Mouse (Mus musculus): ENCODE results near the gene Acat2.
"Not testable (repeated sequence)": the region's sequence is repeated elsewhere in the genome, so short reads cannot be mapped to it uniquely, and the experiment has no call there.

Gene Acat2

DNA sequence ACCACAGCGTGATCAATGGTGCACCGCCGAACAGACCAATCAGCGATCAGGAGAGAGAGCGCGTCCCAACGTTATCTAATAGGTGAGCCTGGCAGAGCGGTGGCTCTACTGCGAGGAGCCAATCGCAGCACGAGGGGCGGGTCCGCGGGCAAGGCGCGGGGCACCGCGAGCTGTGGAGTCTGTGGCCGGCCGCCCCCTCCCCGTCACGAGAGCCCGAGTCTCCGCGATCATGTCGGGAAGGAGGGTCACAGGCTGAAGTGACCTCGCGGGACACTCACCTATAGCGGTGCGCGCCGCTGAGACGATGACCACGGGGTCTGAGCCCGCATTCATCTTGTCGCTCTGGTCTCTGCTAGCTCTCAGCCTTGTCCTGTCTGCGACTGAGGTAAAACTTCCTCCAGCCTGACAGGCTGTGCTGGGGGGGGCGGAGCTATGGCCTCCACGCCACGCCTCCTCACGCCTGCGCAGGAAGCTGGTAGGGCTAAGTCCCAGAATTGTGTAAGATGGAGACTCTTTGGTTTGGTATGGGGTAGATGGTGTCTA, at the start of gene Acat2:
Acat2 (minus strand) TSS at position 417 of the 543 bp plus-strand sequence.
- DNase-seq (ENCODE audit: low spot score) = peak; percentile 96

DNA sequence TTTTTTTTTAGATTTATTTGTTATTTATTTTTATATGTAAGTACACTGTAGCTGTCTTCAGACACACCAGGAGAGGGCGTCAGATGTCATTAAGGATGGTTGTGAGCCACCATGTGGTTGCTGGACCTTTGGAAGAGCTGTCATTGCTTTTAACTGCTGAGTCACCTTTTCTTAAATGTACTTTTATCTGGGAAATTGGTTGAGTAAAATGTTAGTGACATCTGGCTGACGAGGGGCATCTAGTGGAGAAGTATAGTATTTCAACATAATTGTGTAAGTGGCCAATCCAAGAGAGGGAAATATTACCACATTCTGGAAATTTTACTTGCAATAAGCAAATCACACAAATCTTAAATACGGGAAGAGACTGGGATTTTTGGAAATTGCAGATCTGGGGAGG, 49.3 kb upstream of the Acat2 start:
- peak; percentile 82 for DNase-seq (ENCODE audit: low spot score)

DNA sequence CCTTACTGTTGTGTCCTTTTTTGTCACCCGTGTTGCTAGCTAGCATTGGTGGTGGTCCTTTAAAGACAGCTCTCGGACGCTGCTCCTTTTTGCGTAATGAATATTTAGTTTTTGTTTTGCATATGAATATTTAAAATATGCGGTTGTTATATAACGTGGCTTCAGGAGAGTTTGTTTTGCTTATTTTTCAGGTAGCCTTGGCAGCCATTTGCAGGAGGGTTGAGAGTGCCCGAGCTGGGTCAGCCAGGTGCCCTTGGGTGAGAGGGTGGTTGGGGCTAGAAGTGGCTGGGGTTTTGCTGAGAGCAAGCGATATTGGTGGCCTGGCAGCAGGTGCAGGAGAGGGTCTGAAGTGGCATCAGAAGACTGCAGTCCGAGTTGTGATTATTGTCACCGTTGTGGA, 48.0 kb upstream of the Acat2 start:
- peak; percentile 11 for DNase-seq (ENCODE audit: low spot score)

GRCm38 (mm10) chr17:13007730-13008425, 47.3 kb upstream of the Acat2 start:
- peak; percentile 98 for DNase-seq (ENCODE audit: low spot score)

- peak; percentile 22 for DNase-seq (ENCODE audit: low spot score)
Measured at GRCm38 (mm10) chr17:13006984-13007383, 46.4 kb upstream of the Acat2 start.

DNA sequence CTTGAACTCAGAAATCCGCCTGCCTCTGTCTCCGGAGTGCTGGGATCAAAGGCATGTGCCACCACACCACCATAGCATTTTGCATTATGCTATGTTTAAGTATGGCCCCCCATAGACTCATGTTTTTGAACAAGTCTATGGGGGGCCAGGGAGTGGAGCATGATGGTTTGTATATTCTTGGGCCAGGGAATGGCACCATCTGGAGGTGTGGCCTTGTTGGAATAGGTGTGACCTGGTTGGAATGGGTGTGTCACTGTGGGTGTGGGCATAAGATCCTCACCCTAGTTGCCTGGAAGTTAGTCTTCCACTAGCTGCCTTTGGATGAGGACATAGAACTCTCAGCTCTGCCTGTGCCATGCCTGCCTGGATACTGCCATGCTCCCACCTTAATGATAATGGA, 46.0 kb upstream of the Acat2 start, which contains the start of gene Sod2:
Sod2 (plus strand) TSS at position 301 of the 400 bp plus-strand sequence.
- not testable (repeated sequence) for DNase-seq (ENCODE audit: low spot score)

DNA sequence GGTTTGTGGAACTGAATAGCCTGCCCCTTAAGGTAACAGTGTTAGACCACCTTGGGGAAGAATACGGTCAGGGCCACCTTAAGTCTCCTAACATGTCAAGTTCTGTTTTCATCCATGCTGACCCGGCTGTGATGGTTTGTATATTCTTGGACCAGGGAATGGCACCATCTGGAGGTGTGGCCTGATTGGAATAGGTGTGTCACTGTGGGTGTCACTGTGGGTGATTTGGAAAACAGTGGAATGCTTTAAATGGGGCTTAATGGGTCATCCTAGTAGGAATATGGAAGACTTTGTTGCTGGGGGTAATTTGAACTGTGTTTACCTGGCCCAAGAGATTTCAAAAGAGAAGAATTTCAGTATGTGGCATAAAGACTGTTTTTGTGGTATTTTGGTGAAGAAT, 43.9 kb upstream of the Acat2 start:
- not testable (repeated sequence) for DNase-seq (ENCODE audit: low spot score)

DNA sequence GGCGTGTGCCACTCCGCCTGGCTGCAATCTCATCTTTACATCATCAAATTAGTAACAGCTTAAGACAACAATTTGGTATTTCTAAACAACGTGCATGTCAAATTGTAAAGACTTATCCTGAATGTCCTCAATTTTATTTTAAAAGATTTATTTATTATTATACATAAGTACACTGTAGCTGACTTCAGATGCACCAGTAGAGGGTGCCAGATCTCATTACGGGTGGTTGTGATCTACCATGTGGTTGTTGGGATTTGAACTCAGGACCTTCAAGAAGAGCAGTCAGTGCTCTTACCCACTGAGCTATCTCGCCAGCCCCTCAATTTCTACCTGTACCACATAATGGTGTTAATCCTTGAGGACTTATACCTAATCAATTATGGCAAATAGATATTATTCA, 41.7 kb upstream of the Acat2 start:
- DNase-seq (ENCODE audit: low spot score) = not testable (repeated sequence)

- no peak for DNase-seq (ENCODE audit: low spot score)
Measured at GRCm38 (mm10) chr17:12999069-12999468, 38.5 kb upstream of the Acat2 start.

GRCm38 (mm10) chr17:12997890-12998289, 37.3 kb upstream of the Acat2 start:
- DNase-seq (ENCODE audit: low spot score) = no peak

DNA sequence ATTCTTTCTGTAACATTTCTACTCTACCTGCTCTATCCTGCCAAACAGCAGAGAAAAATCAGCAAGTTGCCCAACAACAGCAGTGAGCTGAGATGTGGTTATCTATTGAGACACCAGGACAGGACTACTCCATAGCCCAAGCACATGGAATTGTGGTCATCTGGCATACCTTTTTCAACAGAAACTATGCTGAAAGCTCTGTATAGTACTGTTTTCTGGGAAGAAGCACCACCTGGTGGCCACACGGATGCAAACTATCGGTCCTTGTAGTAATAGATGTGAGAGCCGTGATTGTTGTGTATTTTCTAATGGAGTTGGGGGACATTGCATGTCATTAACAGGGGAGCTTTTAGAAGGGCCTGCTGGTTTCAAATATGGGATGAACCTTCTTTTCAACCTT, 35.8 kb upstream of the Acat2 start:
- DNase-seq (ENCODE audit: low spot score) = peak; percentile 62

GRCm38 (mm10) chr17:12994069-12994468, 33.5 kb upstream of the Acat2 start, which contains the start of gene Wtap:
Wtap (minus strand) TSS chr17:12994169.
- no peak for DNase-seq (ENCODE audit: low spot score)

DNA sequence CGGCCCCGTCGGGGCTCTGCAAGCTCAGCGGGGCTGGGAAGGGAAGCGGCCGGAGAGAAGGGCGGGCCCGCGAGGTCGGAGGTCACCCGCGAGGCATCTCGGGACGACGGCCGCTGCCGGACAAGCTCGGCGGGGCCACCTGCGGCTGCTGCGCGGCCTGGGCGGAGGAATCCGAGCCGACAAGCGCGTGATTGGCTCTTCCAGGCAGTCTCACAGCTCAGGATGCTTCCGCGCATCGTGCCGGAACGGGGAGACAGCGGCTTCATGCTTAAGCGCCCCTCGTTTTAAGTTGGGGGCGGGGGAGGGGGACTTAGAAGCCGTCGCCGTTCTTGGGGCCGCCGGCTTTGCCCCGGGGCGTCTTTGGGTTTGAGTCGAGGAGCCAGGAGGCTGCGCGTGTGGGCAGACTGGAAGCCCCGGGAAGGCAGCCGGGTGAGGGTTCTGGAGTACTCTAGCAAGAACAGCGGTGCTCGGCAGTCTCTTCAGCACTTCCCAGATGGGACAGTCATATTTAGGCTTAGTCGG, 32.0 kb upstream of the Acat2 start:
- peak; percentile 94 for DNase-seq (ENCODE audit: low spot score)

GRCm38 (mm10) chr17:12991635-12992358, 31.2 kb upstream of the Acat2 start:
- peak; percentile 82 for DNase-seq (ENCODE audit: low spot score)

DNA sequence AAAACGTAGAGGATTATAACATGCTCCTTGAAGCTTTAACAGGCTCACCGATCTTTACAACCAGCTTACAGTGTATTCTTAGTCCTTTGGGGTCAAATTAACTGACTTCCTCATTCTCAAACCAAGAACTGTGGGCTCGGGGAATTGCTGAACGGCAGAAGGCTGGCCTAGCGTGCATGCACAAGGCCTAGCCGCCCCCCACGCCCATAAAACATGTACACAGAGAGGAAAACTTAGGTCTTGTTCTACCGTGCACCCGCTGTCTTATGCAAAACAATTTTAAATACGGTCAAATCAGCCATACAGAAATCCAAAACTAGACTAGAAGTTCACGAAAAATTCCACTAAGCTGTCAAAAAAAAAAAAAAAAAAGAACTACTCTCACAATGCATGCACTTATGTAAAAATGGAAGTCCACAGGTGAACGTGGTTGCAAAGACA, 30.7 kb upstream of the Acat2 start:
- DNase-seq (ENCODE audit: low spot score) = peak; percentile 9

DNA sequence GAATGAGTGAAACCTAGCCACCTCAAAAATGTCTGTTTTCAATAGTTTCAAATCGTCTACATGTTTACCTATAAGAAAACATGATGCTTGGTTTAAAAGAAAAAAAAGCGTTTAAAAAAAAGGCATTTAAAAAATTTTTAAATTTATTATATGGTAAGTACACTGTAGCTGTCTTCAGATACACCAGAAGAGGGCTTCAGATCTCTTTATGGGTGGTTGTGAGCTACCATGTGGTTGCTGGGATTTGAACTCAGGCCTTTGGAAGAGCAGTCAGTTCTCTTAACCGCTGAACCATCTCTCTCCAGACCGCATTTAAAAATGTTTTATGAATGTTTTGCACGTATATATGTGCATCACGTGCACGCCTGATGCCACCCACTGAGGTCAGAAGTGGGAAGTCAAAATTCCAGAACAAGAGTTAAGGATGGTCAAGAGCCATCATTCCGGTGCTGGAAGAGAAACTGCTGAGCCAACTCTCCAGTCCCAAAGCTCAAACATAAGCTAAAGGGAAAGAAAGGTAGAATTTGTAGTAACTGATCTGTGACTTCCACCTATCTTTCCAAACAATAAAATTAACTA, 30.1 kb upstream of the Acat2 start:
- no peak for DNase-seq (ENCODE audit: low spot score)

DNA sequence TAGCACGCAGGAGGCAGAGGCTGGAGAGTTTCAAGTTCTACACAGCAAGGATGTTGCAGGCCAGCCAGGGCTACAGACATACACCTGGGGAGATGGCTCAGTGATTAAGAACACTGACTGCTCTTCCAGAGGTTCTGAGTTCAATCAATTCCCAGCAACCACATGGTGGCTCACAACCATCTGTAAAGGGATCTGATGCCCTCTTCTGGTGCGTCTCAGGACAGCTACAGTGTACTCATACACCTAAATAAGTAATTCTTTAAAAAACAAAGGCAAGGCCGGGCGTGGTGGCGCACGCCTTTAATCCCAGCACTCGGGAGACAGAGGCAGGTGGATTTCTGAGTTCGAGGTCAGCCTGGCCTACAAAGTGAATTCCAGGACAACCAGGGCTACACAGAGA, 27.5 kb upstream of the Acat2 start:
- not testable (repeated sequence) for DNase-seq (ENCODE audit: low spot score)

DNA sequence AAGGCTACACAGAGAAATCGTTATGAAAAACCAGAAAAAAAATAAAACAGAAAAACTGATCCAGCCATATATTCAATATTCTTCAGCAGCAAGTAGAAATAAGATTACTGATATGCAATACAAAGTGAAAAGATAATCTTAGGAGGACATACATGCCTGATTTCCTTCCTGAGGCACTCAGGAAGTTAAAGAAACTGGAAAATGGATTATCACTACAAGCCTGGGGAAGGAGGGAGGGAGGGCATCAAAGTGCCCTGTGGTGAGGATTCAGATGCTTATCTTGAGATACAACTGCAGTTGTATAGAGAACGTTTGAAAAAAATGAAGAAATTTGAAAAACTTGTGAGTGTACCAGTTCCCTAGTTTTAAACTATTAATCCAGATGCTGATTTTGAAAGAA, 23.4 kb upstream of the Acat2 start:
- no peak for DNase-seq (ENCODE audit: low spot score)

GRCm38 (mm10) chr17:12978546-12978945, 18.0 kb upstream of the Acat2 start:
- DNase-seq (ENCODE audit: low spot score) = no peak

DNA sequence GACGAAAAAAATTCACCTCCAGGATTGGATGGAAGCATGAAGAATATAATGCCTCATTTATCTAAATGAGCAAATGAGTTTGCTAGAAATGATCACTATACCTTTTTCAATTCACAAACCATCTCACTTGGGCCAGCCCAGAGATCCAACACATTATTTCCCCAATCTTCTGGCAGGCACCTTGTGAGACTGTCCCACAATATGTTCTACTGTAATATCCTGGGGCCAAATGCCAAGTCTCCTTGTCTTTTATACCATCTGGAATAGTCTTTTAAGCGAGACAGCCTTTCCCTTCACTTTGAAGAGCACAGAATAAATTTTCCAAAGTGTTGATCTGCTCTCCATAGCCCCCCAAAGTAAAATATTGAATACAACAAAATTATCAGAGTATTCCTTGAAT, 13.3 kb upstream of the Acat2 start:
- no peak for DNase-seq (ENCODE audit: low spot score)

- DNase-seq (ENCODE audit: low spot score) = no peak
Measured at GRCm38 (mm10) chr17:12967173-12967572, 6.6 kb upstream of the Acat2 start.

DNA sequence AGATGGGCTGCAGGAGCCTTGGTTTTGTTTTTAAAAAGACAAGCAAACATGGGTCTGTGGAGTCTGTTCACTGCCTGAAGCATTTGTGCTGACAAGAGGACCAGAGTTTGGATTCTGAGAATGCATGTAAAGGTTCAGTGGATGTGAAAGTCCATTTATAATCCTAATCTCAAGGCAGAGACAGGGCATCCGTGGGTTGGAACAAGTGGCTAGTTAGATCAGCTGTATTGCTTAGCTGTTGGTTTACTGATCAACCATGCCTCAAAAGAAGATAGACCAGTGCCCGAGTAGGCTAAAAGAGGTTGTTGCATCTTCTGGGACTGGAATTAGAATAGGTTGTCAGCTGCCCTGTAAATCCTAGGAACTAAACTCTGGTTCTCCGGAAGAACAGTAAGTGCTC, 2.9 kb upstream of the Acat2 start:
- DNase-seq (ENCODE audit: low spot score) = no peak
